Mouse (Mus musculus) heart, adult 2 months (tissue): ENCODE measurements at regions not wholly inside any gene's neighbourhood (a gene's known extent, or its start where the extent isn't known, plus 50 kb on each side); places are given as distances from the start of the nearest gene placed in this dataset.

Experiments used
- DNase-seq, 2 experiments: peaks; one replicate each; pipeline ENCODE4 v3.0.0; 2021
- H3K27ac ChIP-seq: fragments of 200-600 bp; 2 replicates; pipeline ENCODE4 v1.8.1; 2022
- H3K27me3 ChIP-seq: fragments of 200-500 bp; 2 replicates; pipeline ENCODE4 v1.6.1; 2012; ENCODE audit warnings: mild to moderate bottlenecking, low read length, inconsistent platforms, mixed read lengths; ENCODE audit not compliant: control insufficient read depth, insufficient read depth
- H3K36me3 ChIP-seq: fragments of 200-500 bp; 2 replicates; pipeline ENCODE4 v1.6.1; 2012; ENCODE audit warnings: low read length, inconsistent platforms; ENCODE audit not compliant: control insufficient read depth, insufficient read depth
- H3K4me1 ChIP-seq: fragments of 200-500 bp; 2 replicates; pipeline ENCODE4 v1.6.1; 2011; ENCODE audit warnings: low read length; ENCODE audit not compliant: control insufficient read depth, insufficient read depth
- H3K4me3 ChIP-seq: fragments of 200-600 bp; 2 replicates; pipeline ENCODE4 v1.8.1; 2022
- H3K79me2 ChIP-seq: fragments of 200-500 bp; replicated peaks from 2 replicates; pipeline ENCODE4 v1.6.1; 2012; ENCODE audit warnings: mild to moderate bottlenecking, inconsistent platforms, low read length, moderate library complexity, mixed read lengths; ENCODE audit not compliant: control insufficient read depth, insufficient read depth
- H3K9ac ChIP-seq: fragments of 200-500 bp; 2 replicates; pipeline ENCODE4 v1.6.1; 2012; ENCODE audit warnings: low read depth, mild to moderate bottlenecking, control low read depth, inconsistent platforms, low read length, mixed read lengths
- CTCF ChIP-seq: fragments of 200-600 bp; IDR thresholded peaks from 2 replicates; pipeline ENCODE4 v1.8.1; 2022; ENCODE audit warnings: antibody characterized with exemption, mild to moderate bottlenecking, moderate library complexity
- EP300 ChIP-seq: fragments of 200-500 bp; IDR thresholded peaks from 2 replicates; pipeline ENCODE4 v1.6.1; 2011; ENCODE audit warnings: low read depth, low read length, control low read depth; ENCODE audit not compliant: insufficient read depth
- POLR2A ChIP-seq: fragments of 200-500 bp; IDR thresholded peaks from 2 replicates; pipeline ENCODE4 v1.6.1; 2011; ENCODE audit warnings: mild to moderate bottlenecking, low read depth, low read length, control low read depth; ENCODE audit not compliant: insufficient read depth
- WGBS: fragments of 180-500 bp; shearing (Covaris S2); methylation state at CpG from one replicate; pipeline ENCODE4 v1.1.7; 2018; 5-methylcytosine and 5-hydroxymethylcytosine counted together
- intact Hi-C: fragments of 180-260 bp; cut with DNase I; formaldehyde crosslinking; loops from one replicate; pipeline ENCODE4 v1.15.1; 2025

DNA sequence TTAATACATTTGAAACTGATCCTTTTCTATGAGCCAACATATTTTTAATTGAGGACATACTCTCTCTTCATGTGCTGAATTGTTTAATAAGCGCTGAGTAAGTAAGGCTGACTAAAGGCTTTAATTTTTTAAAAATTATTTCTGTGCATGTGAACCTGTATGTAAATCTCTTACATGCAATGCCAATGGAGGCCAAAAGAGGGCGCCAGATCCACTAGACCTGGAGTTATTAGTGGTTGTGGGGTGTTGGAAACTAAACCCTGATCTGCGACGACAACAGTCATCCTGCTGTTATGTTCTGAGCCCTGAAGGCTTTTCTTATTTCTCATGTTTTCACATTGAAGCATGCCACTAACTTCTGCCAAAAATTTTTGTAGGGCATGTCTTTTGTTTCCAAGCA lies 64.8 kb upstream of the Rapgef5 start:
- Histone ChIP-seq H3K79me2 (no peaks in the 10 kb centered on the region), H3K4me3 (no peak overlapping the region), H3K36me3 (peaks cover 2% of the 10 kb centered on the region; the same call in 1 of the 2 replicates), H3K27ac (peak overlapping the region; percentile 76), H3K4me1 (peaks cover 7% of the 10 kb centered on the region), H3K9ac (no peak overlapping the region), H3K27me3 (no peaks in the 10 kb centered on the region)
- 66% methylated on average over 4 of the region's 4 CpGs for WGBS
- intact Hi-C loops = loop anchor here (5.0 kb wide), 1 partner anchor 301 kb away; no protein-coding TSS in a partner anchor
- no peak for TF ChIP-seq EP300
- TF ChIP-seq CTCF = peak; percentile 76
- TF ChIP-seq POLR2A = no peak
- DNase-seq = peak in 1 of 2 experiments; percentile 25

DNA sequence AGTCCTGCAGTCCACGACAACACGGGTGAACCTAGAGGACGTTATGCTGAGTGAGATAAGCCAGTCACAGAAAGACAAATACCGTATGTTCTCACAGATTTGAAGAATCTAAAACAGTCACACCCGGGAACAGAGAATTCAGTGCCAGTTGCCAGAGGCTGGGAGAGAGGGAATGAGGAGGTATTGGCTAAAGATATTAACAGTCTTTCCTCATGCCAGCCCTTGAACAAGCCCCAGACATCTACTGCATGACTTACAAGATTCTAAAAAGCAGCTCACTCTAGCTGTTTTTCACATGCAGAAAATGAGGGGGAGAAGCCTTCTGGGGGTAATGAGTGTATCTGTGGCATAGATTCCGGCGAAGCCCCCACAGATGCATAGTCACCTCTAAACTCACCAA lies 60.5 kb upstream of the Rapgef5 start:
- H3K27ac ChIP-seq = no peak overlapping the region
- H3K9ac ChIP-seq = no peak overlapping the region
- peaks cover 6% of the 10 kb centered on the region for H3K4me1 ChIP-seq
- H3K79me2 ChIP-seq = no peaks in the 10 kb centered on the region
- H3K36me3 ChIP-seq = peaks cover 4% of the 10 kb centered on the region; the same call in 1 of the 2 replicates
- no peak for DNase-seq
- H3K4me3 ChIP-seq = no peak overlapping the region
- intact Hi-C loops = loop anchor here (5.0 kb wide), 1 partner anchor 207 kb away; no protein-coding TSS in a partner anchor
- H3K27me3 ChIP-seq = no peaks in the 10 kb centered on the region
- WGBS = 57% methylated on average over 7 of the region's 7 CpGs
- TF ChIP-seq POLR2A = no peak
- no peak for TF ChIP-seq CTCF
- TF ChIP-seq EP300 = no peak

DNA sequence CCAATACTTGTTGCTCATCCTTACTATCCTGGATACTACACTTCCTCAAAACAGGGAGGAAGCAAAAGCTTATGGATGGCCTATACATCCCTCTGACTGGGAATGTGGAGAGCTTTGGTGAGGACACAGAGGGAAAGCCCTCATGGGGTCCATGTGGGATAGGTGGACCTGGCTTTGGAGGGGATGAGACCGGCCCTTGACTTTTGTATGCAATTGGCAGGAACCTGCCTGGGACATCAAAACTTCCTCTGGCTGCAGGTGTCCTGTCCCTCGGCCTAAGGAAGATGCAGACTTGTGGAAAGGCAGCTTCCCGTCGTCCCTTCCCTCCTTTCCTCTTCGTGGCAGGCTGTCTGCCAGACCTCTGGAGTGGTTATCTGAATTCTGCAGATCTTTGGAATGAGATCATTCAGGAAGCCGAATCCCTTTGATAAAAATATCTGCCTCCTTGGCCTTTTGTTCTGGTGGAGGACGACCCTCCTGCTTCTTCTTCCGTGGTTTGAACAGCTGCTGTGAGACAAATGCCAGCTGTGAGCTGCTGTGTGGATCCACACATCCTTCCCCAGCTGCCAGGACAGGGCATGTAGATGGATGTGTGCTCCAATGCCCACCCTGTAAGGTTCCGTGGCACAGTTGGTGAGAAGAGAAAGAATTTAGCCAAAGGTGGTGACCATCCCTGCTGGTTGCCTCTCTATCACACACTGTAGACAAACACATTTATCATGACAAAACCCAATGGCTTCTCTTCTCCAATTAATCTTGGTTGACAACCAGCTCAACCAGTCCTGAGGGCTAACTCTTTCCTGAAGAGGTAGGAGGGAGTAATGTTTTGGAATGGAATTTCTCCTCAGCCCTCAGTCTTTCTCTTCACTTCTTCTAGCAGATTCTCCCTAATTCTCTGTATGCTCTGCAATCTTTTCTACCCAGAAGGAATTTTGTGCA lies 57.9 kb upstream of the Rapgef5 start:
- peak; percentile 49 to 62 for DNase-seq
- WGBS = 31% methylated on average over 9 of the region's 9 CpGs
- Histone ChIP-seq H3K4me3 (no peak overlapping the region), H3K27ac (peak overlapping the region; percentile 67), H3K36me3 (peaks cover 2% of the 10 kb centered on the region; the same call in 1 of the 2 replicates), H3K4me1 (peaks cover 6% of the 10 kb centered on the region), H3K79me2 (no peaks in the 10 kb centered on the region), H3K9ac (no peak overlapping the region), H3K27me3 (no peaks in the 10 kb centered on the region)
- TF ChIP-seq CTCF (no peak), POLR2A (no peak), EP300 (peak; percentile 53)
- intact Hi-C loops = loop anchor here (2.0 to 5.0 kb wide), 2 partner anchors 40 to 204 kb away; no protein-coding TSS in a partner anchor

DNA sequence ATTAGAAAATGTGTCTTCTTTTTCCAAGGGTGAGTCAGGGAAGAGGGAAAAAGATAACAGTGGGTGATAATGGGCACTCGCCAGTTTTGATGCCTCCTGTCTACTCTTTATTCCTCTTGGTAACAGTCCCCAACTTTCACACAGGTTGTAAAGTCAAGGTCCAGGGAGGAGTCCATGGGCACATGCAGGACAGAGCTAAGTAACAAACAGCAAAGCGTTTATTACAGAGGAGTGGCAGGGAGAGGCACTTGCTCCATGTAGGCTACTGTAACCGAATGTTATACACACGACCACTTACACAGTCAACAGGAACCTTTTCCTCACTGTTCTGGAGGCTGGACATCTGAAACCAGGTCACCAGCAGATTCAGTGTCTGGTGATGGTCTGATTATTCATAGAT lies 56.7 kb upstream of the Rapgef5 start:
- TF ChIP-seq POLR2A = no peak
- no peak for TF ChIP-seq EP300
- TF ChIP-seq CTCF = no peak
- 78% methylated on average over 4 of the region's 4 CpGs for WGBS

DNA sequence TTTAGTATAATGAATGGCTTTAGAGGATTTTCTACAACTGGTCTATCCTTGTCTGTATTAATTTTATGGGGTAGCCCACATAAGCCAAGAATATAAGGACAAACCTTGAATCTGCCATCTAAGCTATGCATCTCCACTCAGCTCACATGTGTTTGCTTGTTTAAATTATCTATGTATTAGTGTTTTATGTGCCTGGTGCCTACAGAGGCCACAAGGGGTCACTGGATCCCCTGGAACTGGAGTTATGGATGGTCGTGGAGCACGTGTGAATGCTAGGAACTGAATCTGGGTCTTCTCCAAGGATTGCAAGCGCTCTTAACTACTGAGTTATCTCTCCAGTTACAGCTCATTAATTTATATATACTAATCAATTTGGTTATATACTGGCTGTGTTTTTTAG lies 51.1 kb upstream of the Rapgef5 start:
- no peak overlapping the region for H3K4me3 ChIP-seq
- peaks cover 2% of the 10 kb centered on the region for H3K4me1 ChIP-seq
- H3K27me3 ChIP-seq = no peaks in the 10 kb centered on the region
- no peak overlapping the region for H3K9ac ChIP-seq
- intact Hi-C loops = no loop called here
- no peaks in the 10 kb centered on the region for H3K36me3 ChIP-seq
- no peak for DNase-seq
- H3K27ac ChIP-seq = no peak overlapping the region
- TF ChIP-seq CTCF (peak; percentile 36), EP300 (no peak), POLR2A (no peak)
- H3K79me2 ChIP-seq = no peaks in the 10 kb centered on the region
- WGBS = 87% methylated on average over 3 of the region's 3 CpGs

More for the DNA sequence above, 56.7 kb upstream of the Rapgef5 start:
- no peaks in the 10 kb centered on the region for H3K79me2 ChIP-seq
- H3K4me3 ChIP-seq = no peak overlapping the region
- no peak overlapping the region; the same call in 1 of the 2 replicates for H3K27ac ChIP-seq
- intact Hi-C loops = loop anchor here (2.0 to 5.0 kb wide), 2 partner anchors 39 to 203 kb away; no protein-coding TSS in a partner anchor
- DNase-seq = no peak
- H3K9ac ChIP-seq = no peak overlapping the region
- peaks cover 2% of the 10 kb centered on the region; the same call in 1 of the 2 replicates for H3K36me3 ChIP-seq
- H3K4me1 ChIP-seq = peaks cover 6% of the 10 kb centered on the region
- no peaks in the 10 kb centered on the region for H3K27me3 ChIP-seq

DNA sequence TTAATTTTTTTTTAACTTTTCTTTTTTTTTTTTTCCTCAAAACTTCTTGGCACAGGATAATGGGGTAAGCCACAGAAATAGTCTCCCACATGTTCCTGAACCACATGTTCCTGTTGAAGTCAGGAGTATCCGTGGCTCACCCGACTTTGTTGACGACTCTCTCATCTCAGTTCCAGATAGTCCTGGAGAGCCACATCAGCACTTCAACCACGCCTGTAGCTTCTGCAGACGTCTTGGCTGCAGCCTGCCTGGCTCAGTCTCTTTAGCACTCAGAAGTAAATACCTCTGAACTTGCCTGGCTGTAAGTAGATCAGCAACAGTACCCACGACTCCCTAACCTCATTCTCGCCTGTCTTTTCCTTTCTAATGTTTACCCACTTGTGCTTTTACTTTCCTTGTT lies 50.3 kb upstream of the Rapgef5 start:
- WGBS = 9% methylated on average over 7 of the region's 7 CpGs
- Histone ChIP-seq H3K27me3 (no peaks in the 10 kb centered on the region), H3K4me3 (no peak overlapping the region), H3K27ac (no peak overlapping the region), H3K79me2 (no peaks in the 10 kb centered on the region), H3K4me1 (peaks cover 2% of the 10 kb centered on the region; the same call in 1 of the 2 replicates), H3K9ac (no peak overlapping the region), H3K36me3 (no peaks in the 10 kb centered on the region)
- TF ChIP-seq POLR2A = no peak
- TF ChIP-seq CTCF = no peak
- no peak for TF ChIP-seq EP300
- intact Hi-C loops = no loop called here
- no peak for DNase-seq
